Mouse (Mus musculus): Measurements from ENCODE around the gene Nphp1. TPM values are rescaled to one million over a fixed set of nuclear protein-coding genes. Genes with fewer than 3 reads are reported as not detected.

Gene Nphp1
- polyA plus RNA-seq, 1 experiment from 2014 or later = 36.5 TPM

DNA sequence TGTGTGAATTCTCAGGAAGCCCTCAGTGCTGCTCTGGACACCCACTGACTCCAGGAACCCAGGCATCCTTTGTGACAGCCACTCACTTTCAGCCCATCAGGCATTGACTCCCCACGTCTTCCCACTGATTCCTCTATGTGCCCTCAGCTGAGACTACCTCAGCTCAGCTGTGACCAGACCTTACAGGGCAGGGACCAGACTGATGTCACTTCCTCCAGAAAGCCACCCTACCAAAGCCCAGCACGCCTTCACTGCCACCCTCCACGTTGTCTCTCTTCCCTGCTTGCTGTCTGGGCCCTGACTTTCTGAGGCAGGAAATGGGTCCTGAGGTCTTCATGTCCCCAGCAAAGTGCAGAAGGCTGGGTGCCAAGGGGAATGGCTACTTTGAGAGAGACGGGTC is 65.5 kb downstream of the Nphp1 start:
- ATAC-seq (ENCODE audit: insufficient number of reproducible peaks, low FRiP score, low TSS enrichment, low read depth) = no peak

DNA sequence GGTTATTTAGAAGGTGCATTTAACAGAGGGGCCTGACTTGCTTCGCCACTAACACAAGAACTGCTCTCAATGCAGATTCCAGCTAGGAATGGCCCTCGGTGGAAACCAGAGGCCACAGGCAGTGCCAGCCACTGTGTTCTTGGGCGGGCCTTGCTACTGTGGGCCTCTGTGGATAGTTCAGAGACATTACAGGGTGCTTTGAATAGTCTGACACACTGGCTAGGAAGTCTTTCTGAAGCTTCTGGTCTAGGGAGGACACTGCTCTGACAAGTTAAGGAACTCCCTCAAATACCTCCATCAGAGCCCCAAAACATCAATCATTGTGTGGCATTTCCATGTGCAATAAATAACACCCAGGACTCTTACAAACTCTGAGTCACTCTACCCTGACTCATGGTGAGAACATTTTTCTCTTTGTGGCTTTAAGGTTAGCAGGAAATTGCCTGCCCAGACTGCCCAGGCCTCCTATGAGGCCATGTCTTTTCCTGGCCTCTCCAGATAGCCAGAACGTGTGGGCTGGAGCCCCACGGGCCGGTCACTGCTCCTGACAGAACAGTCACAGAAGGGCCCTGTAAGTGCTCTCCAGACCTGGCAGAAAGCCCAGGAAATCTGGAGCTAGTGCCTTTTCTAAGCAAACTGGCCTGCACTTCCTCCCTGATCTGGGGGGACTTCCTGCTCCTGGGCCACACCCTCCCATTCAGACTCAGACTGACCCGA is 66.4 kb downstream of the Nphp1 start:
- peak overlapping the region; percentile 69 for H3K27ac ChIP-seq (replicated peaks; ENCODE audit: low read depth, low read length)

More for the DNA sequence above, 65.5 kb downstream of the Nphp1 start:
- no peaks in the 10 kb centered on the region for H3K9me3 ChIP-seq (ENCODE audit: control insufficient read depth, low read length)
- no peak overlapping the region for H3K4me2 ChIP-seq (ENCODE audit: low read depth, severe bottlenecking)
- no peaks in the 10 kb centered on the region for H3K36me3 ChIP-seq (ENCODE audit: control insufficient read depth, insufficient read depth, low read length)
- H3K4me3 ChIP-seq (ENCODE audit: low read depth, low read length) = no peak overlapping the region
- no peaks in the 10 kb centered on the region for H3K27me3 ChIP-seq (ENCODE audit: control insufficient read depth, insufficient read depth, low read length)
- H3K27ac ChIP-seq (replicated peaks; ENCODE audit: low read depth, low read length) = no peak overlapping the region
- no peak overlapping the region for H3K9ac ChIP-seq (ENCODE audit: low read length)
- DNase-seq (ENCODE audit: low spot score) = no peak
- WGBS = 71% methylated on average over 4 of the region's 4 CpGs
- H3K4me1 ChIP-seq (ENCODE audit: control insufficient read depth, insufficient read depth, low read length) = 0 out of 2 replicates have a peak, but pooled peaks cover 12% of the 10 kb centered on the region

DNA sequence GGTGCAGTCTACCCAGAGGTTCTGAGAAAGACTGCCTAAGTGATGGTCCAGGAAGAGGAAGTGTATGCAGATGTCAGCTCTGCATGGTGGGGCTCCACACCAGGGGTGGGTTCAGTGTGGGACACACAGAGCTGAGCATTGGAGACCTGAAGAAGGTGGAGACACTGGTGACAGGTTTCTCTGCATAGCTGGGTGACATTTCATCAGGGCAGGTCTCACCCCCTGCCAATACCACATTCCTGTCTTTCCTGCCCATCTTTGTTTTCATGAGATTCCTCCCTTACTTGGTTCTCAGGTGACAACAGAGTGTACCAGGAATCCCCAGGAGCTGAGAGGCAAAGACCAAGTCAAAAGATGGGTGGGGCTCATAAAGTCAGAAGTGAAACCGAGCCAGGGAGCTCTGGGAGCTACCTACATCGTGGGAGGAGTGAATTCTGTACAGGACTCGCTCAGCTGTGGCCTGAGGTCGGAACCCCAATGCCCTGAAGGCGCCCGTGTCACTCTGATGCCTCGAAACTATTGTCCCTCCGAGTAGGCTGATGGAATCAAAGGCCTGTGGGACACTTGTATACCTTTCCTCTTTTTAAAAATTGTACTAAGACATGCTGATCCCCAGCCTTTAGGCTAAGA is 69.7 kb downstream of the Nphp1 start:
- Histone ChIP-seq H3K4me2 (ENCODE audit: low read depth, severe bottlenecking) (no peak overlapping the region), H3K4me1 (ENCODE audit: control insufficient read depth, insufficient read depth, low read length) (0 out of 2 replicates have a peak, but pooled peaks cover 10% of the 10 kb centered on the region), H3K27ac (replicated peaks; ENCODE audit: low read depth, low read length) (no peak overlapping the region), H3K27me3 (ENCODE audit: control insufficient read depth, insufficient read depth, low read length) (no peaks in the 10 kb centered on the region), H3K9me3 (ENCODE audit: control insufficient read depth, low read length) (no peaks in the 10 kb centered on the region), H3K4me3 (ENCODE audit: low read depth, low read length) (no peak overlapping the region), H3K36me3 (ENCODE audit: control insufficient read depth, insufficient read depth, low read length) (no peaks in the 10 kb centered on the region), H3K9ac (ENCODE audit: low read length) (no peak overlapping the region)
- 76% methylated on average over 8 of the region's 8 CpGs for WGBS
- ATAC-seq (ENCODE audit: insufficient number of reproducible peaks, low FRiP score, low TSS enrichment, low read depth) = no peak
- no peak for DNase-seq (ENCODE audit: low spot score)

More for the DNA sequence above, 66.4 kb downstream of the Nphp1 start:
- Histone ChIP-seq H3K9me3 (ENCODE audit: control insufficient read depth, low read length) (no peaks in the 10 kb centered on the region), H3K4me3 (ENCODE audit: low read depth, low read length) (no peak overlapping the region), H3K27me3 (ENCODE audit: control insufficient read depth, insufficient read depth, low read length) (no peaks in the 10 kb centered on the region), H3K4me2 (ENCODE audit: low read depth, severe bottlenecking) (no peak overlapping the region), H3K4me1 (ENCODE audit: control insufficient read depth, insufficient read depth, low read length) (0 out of 2 replicates have a peak, but pooled peaks cover 12% of the 10 kb centered on the region), H3K36me3 (ENCODE audit: control insufficient read depth, insufficient read depth, low read length) (no peaks in the 10 kb centered on the region), H3K9ac (ENCODE audit: low read length) (no peak overlapping the region)
- 50% methylated on average over 7 of the region's 7 CpGs for WGBS
- ATAC-seq (ENCODE audit: insufficient number of reproducible peaks, low FRiP score, low TSS enrichment, low read depth) = peak; percentile 44; the same call in 1 of the 2 replicates
- no peak for DNase-seq (ENCODE audit: low spot score)

DNA sequence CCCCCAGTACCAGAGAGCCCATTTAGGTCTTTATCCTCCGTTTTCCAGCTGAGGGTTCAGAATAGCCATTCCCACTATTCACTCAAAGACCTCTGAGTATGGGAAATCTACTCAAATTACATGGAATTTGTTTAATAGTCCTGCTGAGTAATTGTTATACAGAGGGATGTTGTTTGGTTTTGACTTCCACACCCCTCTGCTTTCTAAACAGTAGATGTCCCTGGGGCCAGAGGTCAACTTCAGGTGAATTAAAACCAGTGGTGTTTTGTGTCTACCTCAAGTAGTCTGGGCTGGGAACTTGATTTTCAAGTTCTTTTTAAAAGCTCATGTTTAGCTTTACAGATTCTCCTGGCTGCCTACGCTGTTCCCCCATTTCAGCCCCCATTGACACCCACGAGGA is 74.0 kb downstream of the Nphp1 start:
- ATAC-seq (ENCODE audit: insufficient number of reproducible peaks, low FRiP score, low TSS enrichment, low read depth) (no peak), DNase-seq (ENCODE audit: low spot score) (no peak)
- H3K36me3 ChIP-seq (ENCODE audit: control insufficient read depth, insufficient read depth, low read length) = no peaks in the 10 kb centered on the region
- H3K9me3 ChIP-seq (ENCODE audit: control insufficient read depth, low read length) = no peaks in the 10 kb centered on the region
- no peak overlapping the region for H3K27ac ChIP-seq (replicated peaks; ENCODE audit: low read depth, low read length)
- H3K27me3 ChIP-seq (ENCODE audit: control insufficient read depth, insufficient read depth, low read length) = no peaks in the 10 kb centered on the region
- 66% methylated on average over 3 of the region's 3 CpGs for WGBS
- H3K9ac ChIP-seq (ENCODE audit: low read length) = no peak overlapping the region
- no peak overlapping the region for H3K4me3 ChIP-seq (ENCODE audit: low read depth, low read length)
- no peak overlapping the region for H3K4me2 ChIP-seq (ENCODE audit: low read depth, severe bottlenecking)
- no peaks in the 10 kb centered on the region for H3K4me1 ChIP-seq (ENCODE audit: control insufficient read depth, insufficient read depth, low read length)

DNA sequence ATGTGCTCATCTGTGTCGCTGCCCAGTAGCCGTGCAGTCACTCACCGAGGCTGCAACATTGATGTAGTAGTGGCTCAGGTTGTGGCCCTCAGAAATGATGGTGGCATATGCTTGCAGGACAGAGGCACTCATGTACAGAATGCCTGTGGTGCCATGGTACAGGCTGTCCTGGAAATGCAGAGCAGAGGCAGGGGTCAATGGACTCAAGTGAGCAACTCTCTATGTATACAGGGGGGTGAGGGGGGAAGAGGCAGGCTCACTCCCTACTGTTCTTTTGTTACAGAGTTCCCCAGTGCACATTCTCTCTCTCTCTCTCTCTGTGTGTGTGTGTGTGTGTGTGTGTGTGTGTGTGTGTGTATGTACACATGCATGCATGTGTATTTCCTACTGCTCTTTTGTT is 79.9 kb downstream of the Nphp1 start:
- no peaks in the 10 kb centered on the region for H3K27me3 ChIP-seq (ENCODE audit: control insufficient read depth, insufficient read depth, low read length)
- DNase-seq (ENCODE audit: low spot score) (no peak), ATAC-seq (ENCODE audit: insufficient number of reproducible peaks, low FRiP score, low TSS enrichment, low read depth) (no peak)
- no peaks in the 10 kb centered on the region for H3K9me3 ChIP-seq (ENCODE audit: control insufficient read depth, low read length)
- no peaks in the 10 kb centered on the region for H3K36me3 ChIP-seq (ENCODE audit: control insufficient read depth, insufficient read depth, low read length)
- no peaks in the 10 kb centered on the region for H3K4me1 ChIP-seq (ENCODE audit: control insufficient read depth, insufficient read depth, low read length)
- WGBS = 78% methylated on average over 3 of the region's 3 CpGs
- H3K27ac ChIP-seq (replicated peaks; ENCODE audit: low read depth, low read length) = no peak overlapping the region
- no peak overlapping the region for H3K9ac ChIP-seq (ENCODE audit: low read length)
- no peak overlapping the region for H3K4me3 ChIP-seq (ENCODE audit: low read depth, low read length)
- H3K4me2 ChIP-seq (ENCODE audit: low read depth, severe bottlenecking) = no peak overlapping the region

DNA sequence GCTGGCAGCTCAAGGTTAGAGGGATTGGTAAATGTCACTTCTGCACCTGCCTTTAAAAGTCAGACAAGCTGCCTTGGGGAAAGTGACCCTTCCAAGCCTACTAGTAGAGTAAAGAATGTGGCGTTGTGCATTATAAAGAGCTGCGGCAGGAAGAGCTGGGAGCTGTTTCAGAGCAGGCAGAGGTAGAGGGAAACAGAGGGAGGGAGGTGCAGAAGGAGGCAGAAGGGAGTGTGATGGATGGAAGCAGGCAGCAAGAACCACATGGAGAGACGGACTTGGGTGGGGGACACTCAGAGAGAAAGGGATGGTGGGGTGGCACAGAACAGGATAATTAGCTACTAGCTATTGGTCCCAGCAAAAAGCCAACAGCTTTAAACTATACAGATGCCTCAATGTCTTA is 80.6 kb downstream of the Nphp1 start:
- no peaks in the 10 kb centered on the region for H3K4me1 ChIP-seq (ENCODE audit: control insufficient read depth, insufficient read depth, low read length)
- no peak overlapping the region for H3K27ac ChIP-seq (replicated peaks; ENCODE audit: low read depth, low read length)
- no peaks in the 10 kb centered on the region for H3K9me3 ChIP-seq (ENCODE audit: control insufficient read depth, low read length)
- ATAC-seq (ENCODE audit: insufficient number of reproducible peaks, low FRiP score, low TSS enrichment, low read depth) (no peak), DNase-seq (ENCODE audit: low spot score) (no peak)
- H3K4me3 ChIP-seq (ENCODE audit: low read depth, low read length) = no peak overlapping the region
- H3K4me2 ChIP-seq (ENCODE audit: low read depth, severe bottlenecking) = no peak overlapping the region
- no peaks in the 10 kb centered on the region for H3K36me3 ChIP-seq (ENCODE audit: control insufficient read depth, insufficient read depth, low read length)
- no peak overlapping the region for H3K9ac ChIP-seq (ENCODE audit: low read length)
- WGBS = 40% methylated on average over 3 of the region's 3 CpGs
- H3K27me3 ChIP-seq (ENCODE audit: control insufficient read depth, insufficient read depth, low read length) = no peaks in the 10 kb centered on the region

DNA sequence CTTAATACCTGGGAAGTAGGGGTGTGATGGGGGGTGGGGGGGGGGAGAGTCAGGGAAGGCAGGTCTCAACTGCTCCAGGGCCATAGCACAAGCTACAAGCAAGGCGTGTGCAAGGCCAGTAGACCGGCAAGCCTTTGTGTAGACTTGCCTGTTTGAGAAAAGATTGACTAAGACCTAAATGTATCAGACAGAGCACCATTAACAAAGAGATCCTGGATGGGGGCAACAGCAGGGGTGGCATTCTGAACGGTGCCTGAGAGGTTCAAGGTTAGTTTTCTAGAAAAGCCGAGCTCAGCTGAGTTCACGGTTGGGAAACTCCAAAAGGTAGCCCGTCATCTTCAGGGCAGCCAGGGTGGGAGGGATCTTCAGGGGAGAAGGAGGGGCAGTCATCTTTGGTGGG is 83.4 kb downstream of the Nphp1 start:
- no peaks in the 10 kb centered on the region for H3K4me1 ChIP-seq (ENCODE audit: control insufficient read depth, insufficient read depth, low read length)
- no peak overlapping the region for H3K4me2 ChIP-seq (ENCODE audit: low read depth, severe bottlenecking)
- H3K27ac ChIP-seq (replicated peaks; ENCODE audit: low read depth, low read length) = no peak overlapping the region
- H3K9ac ChIP-seq (ENCODE audit: low read length) = no peak overlapping the region
- no peak for ATAC-seq (ENCODE audit: insufficient number of reproducible peaks, low FRiP score, low TSS enrichment, low read depth)
- no peak overlapping the region for H3K4me3 ChIP-seq (ENCODE audit: low read depth, low read length)
- 84% methylated on average over 6 of the region's 6 CpGs for WGBS
- no peaks in the 10 kb centered on the region for H3K9me3 ChIP-seq (ENCODE audit: control insufficient read depth, low read length)
- no peak for DNase-seq (ENCODE audit: low spot score)
- H3K27me3 ChIP-seq (ENCODE audit: control insufficient read depth, insufficient read depth, low read length) = no peaks in the 10 kb centered on the region
- H3K36me3 ChIP-seq (ENCODE audit: control insufficient read depth, insufficient read depth, low read length) = no peaks in the 10 kb centered on the region
